Mouse (Mus musculus): Measurements from ENCODE around the gene Isg15. TPM values are rescaled to one million over a fixed set of nuclear protein-coding genes. Genes with fewer than 3 reads are reported as not detected.

Isg15 gene
- polyA plus RNA-seq (2012), result 0.75 and 0.80 TPM in 2 replicates

DNA sequence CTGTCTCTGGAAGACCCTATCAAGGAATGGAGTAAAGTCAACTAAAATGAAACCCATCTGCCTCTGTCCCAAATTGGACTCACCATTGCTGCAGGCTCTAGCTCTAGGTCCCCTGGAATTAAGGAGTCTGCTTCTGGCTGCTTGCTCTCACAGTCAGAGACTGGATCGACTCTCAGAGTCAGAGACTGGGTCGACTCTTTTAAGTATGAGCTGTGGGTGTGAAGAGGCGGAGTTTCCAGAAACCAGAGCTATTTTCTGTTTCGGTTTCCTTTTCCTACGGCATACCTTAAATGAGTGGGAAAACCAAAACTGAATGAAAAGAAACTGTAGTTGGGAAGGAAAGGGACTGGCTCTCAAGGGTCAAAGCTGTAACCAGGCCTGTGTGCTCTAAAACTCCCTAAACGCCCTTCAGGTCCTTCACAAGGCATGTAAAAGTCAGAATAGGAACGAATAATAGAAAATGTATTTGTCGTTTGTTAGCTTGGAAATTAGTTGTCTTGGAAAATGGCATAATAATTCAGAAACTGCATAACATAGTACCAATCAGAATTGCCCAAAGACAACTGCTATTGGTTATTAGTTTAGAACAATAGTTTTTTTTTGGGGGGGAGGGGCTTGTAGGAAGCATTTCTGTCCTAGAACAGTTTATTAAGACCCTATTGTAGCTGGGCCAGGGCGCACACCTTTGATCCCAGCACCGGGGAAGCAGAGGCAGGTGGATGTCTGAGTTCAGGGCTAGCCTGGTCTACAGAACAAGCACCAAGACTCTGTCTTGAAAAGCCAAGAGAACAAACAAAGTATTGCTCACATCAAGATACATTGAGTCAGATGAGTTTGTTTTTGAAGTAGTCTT is at the start of gene Isg15:
TSS of gene Isg15 (minus strand) at position 196 of the 853 bp plus-strand sequence.
- no peaks in the 10 kb centered on the region for H3K36me3 ChIP-seq (ENCODE audit: control insufficient read depth)
- no peak for TF ChIP-seq TAL1 (IDR thresholded peaks at IDR 0.05; ENCODE audit: low read length)
- TF ChIP-seq GATA1 (IDR thresholded peaks at IDR 0.05; ENCODE audit: low read length), result no peak
- peaks cover 10% of the 10 kb centered on the region; the same call in 1 of the 2 replicates for H3K9me3 ChIP-seq (ENCODE audit: control insufficient read depth, low read length)
- peak within 1 kb of the TSS; percentile 44 for H3K4me3 ChIP-seq (replicated peaks)
- peaks cover 74% of the 10 kb centered on the region for H3K27me3 ChIP-seq (ENCODE audit: control insufficient read depth)
- peaks cover 66% of the 10 kb centered on the region for H3K4me1 ChIP-seq (ENCODE audit: control insufficient read depth)

GRCm38 (mm10) chr4:156249567-156249966 is 48.9 kb upstream of the Isg15 start:
- TF ChIP-seq TAL1 (IDR thresholded peaks at IDR 0.05; ENCODE audit: low read length) (no peak), GATA1 (IDR thresholded peaks at IDR 0.05; ENCODE audit: low read length) (no peak)
- peaks cover 4% of the 10 kb centered on the region for H3K27me3 ChIP-seq (ENCODE audit: control insufficient read depth)
- peaks cover 85% of the 10 kb centered on the region for H3K36me3 ChIP-seq (ENCODE audit: control insufficient read depth)
- H3K9me3 ChIP-seq (ENCODE audit: control insufficient read depth, low read length), result no peaks in the 10 kb centered on the region
- no peak overlapping the region for H3K4me3 ChIP-seq (replicated peaks)
- H3K4me1 ChIP-seq (ENCODE audit: control insufficient read depth), result peaks cover 75% of the 10 kb centered on the region

DNA sequence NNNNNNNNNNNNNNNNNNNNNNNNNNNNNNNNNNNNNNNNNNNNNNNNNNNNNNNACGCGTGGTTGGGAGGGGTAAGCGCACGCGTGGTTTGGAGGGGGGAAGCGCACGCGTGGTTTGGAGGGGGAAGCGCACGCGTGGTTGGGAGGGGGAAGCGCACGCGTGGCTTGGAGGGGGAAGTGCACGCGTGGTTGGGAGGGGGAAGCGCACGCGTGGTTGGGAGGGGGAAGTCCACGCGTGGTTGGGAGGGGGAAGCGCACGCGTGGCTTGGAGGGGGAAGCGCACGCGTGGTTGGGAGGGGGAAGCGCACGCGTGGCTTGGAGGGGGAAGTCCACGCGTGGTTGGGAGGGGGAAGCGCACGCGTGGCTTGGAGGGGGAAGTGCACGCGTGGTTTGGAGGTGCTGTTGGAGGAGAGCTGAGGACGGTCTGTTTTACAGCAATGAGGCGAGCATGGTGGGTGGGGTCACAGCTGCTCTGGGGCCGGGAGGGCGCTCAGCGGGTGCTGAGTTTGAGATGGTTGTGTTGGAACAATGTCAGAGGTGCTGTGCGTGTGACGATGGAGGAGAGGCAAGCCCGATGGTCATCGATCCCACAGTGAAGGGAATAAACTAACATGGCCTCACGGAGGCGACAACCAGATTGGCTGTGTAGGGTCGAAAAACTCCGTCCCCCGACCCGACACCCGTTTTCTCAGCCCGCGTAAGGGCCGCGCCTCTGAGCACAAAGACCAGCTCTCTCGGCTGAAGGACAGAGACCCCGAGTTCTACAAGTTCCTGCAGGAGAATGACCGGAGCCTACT is 36.2 kb upstream of the Isg15 start:
- Histone ChIP-seq H3K4me1 (ENCODE audit: control insufficient read depth) (peaks cover 70% of the 10 kb centered on the region), H3K9me3 (ENCODE audit: control insufficient read depth, low read length) (no peaks in the 10 kb centered on the region), H3K36me3 (ENCODE audit: control insufficient read depth) (peaks cover 70% of the 10 kb centered on the region), H3K4me3 (replicated peaks) (peak overlapping the region; percentile 82), H3K27me3 (ENCODE audit: control insufficient read depth) (no peaks in the 10 kb centered on the region)
- no peak for TF ChIP-seq GATA1 (IDR thresholded peaks at IDR 0.05; ENCODE audit: low read length)

GRCm38 (mm10) chr4:156235808-156236533 is 35.4 kb upstream of the Isg15 start, which contains the start of gene Noc2l:
TSS of gene Noc2l (plus strand) at chr4:156236010.
- H3K36me3 ChIP-seq (ENCODE audit: control insufficient read depth), result peaks cover 70% of the 10 kb centered on the region
- H3K27me3 ChIP-seq (ENCODE audit: control insufficient read depth), result no peaks in the 10 kb centered on the region
- H3K4me1 ChIP-seq (ENCODE audit: control insufficient read depth), result peaks cover 63% of the 10 kb centered on the region
- peak within 1 kb of the TSS; percentile 82 for H3K4me3 ChIP-seq (replicated peaks)
- TF ChIP-seq GATA1 (IDR thresholded peaks at IDR 0.05; ENCODE audit: low read length) (no peak), TAL1 (IDR thresholded peaks at IDR 0.05; ENCODE audit: low read length) (no peak)
- H3K9me3 ChIP-seq (ENCODE audit: control insufficient read depth, low read length), result no peaks in the 10 kb centered on the region

DNA sequence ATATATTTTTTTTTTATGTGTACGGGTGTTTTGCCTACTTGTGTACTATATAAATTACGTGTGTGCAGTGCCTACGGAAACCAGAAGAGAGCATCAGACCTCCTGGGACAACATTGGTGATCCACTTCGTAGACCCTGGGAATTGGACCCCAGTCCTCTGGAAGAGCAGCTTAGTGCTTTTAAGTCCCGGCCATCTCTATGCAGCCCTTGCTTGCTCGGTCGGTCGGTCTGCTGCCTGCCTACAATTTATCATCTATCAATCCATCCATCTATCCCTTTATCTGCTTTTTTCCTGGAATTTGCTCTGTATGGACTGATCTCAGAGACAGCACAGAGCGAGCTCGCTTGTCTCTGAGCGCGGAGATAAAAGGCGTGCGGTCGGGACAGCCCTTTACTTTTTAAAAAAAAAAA is 34.7 kb upstream of the Isg15 start:
- Histone ChIP-seq H3K4me3 (replicated peaks) (peak overlapping the region; percentile 82), H3K9me3 (ENCODE audit: control insufficient read depth, low read length) (no peaks in the 10 kb centered on the region), H3K36me3 (ENCODE audit: control insufficient read depth) (peaks cover 70% of the 10 kb centered on the region), H3K4me1 (ENCODE audit: control insufficient read depth) (peaks cover 62% of the 10 kb centered on the region), H3K27me3 (ENCODE audit: control insufficient read depth) (no peaks in the 10 kb centered on the region)
- TF ChIP-seq GATA1 (IDR thresholded peaks at IDR 0.05; ENCODE audit: low read length), result no peak
- no peak for TF ChIP-seq TAL1 (IDR thresholded peaks at IDR 0.05; ENCODE audit: low read length)

DNA sequence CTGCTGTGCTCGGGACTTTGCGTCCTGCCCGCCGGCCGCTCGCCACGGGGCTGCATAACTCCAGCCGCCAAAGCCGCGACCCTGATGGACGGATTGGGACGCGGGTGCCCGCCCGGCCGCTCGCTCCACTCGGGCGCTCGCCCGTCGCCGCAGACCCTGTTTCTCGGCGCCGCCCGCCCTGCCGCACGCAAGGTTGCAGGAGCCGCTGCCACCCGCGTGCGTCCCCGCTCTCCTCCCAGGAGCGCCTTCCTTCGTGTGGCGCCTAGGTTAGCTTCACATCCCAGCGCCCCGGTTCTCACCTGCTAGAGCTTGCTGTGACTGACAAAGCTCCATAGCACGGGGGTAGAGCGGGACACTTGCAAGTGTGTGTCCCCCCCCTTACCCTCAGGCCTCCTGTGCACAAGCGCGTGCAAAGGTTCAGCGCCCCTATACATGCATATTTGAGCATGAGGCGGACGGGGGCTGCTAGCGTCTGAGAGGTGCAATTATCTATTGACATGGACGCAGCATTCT is 34.1 kb upstream of the Isg15 start, which contains the start of gene Plekhn1:
TSS of gene Plekhn1 (minus strand) at position 157 of the 513 bp plus-strand sequence.
- Histone ChIP-seq H3K9me3 (ENCODE audit: control insufficient read depth, low read length) (no peaks in the 10 kb centered on the region), H3K27me3 (ENCODE audit: control insufficient read depth) (no peaks in the 10 kb centered on the region), H3K4me1 (ENCODE audit: control insufficient read depth) (peaks cover 59% of the 10 kb centered on the region), H3K36me3 (ENCODE audit: control insufficient read depth) (peaks cover 70% of the 10 kb centered on the region), H3K4me3 (replicated peaks) (peak within 1 kb of the TSS; percentile 82)
- TF ChIP-seq GATA1 (IDR thresholded peaks at IDR 0.05; ENCODE audit: low read length) (no peak), TAL1 (IDR thresholded peaks at IDR 0.05; ENCODE audit: low read length) (no peak)

DNA sequence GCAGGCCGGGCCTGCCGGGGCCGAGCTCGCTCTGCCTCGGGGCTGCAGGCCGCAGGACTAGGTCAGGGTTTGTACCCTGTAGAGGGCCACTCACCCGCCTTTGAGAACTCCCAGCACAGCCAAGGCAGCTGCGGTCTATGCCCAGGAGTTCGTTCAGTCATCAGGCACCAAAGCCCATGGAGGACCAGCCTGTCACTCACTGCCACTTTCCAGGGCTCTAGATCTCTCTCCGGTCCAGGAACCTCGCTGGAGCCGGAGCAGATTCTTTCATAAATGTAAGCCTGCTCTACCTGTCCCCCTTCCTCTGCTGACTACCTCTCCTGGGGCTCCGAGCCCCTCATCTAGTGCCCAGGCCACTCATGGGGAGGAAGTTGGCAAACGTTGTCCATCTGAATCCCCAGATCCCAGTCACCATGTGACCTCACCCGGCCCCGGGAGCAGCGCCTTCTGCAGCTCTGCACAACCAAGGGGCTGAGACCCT is 33.4 kb upstream of the Isg15 start:
- Histone ChIP-seq H3K4me3 (replicated peaks) (peak overlapping the region; percentile 82), H3K4me1 (ENCODE audit: control insufficient read depth) (peaks cover 54% of the 10 kb centered on the region), H3K27me3 (ENCODE audit: control insufficient read depth) (no peaks in the 10 kb centered on the region), H3K36me3 (ENCODE audit: control insufficient read depth) (peaks cover 70% of the 10 kb centered on the region), H3K9me3 (ENCODE audit: control insufficient read depth, low read length) (no peaks in the 10 kb centered on the region)
- no peak for TF ChIP-seq GATA1 (IDR thresholded peaks at IDR 0.05; ENCODE audit: low read length)
- no peak for TF ChIP-seq TAL1 (IDR thresholded peaks at IDR 0.05; ENCODE audit: low read length)

DNA sequence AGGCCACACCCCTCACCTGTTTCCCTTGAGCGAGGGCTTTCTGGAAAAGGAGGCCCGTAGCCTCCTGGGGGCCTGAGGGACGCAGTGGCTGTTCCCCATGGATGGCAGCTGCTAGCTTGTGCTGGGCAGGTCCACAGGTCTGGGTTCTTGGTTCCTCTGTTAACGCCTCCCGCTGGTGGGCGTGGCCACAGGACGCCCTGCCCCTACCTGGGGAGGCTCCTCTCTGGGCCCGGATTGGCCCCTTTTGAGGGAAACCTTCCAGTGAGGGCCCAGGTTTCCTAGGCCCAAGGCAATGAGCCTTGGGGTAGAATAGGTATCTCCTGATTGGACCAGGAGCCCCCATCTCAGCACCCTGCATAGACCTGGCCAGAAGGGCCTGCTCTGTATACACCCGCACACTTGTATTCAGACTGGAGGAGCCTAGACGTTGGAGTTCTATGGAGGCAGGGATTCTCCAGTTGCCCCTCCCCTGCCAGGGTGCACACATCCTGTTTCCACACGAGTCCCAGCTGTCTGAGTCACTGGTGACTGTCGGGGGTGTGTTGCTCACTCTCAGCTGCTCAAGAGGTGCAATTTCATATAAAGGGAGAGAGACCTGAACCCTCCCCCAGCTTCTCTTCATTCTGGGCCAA is 27.9 kb upstream of the Isg15 start:
- peaks cover 46% of the 10 kb centered on the region for H3K36me3 ChIP-seq (ENCODE audit: control insufficient read depth)
- TF ChIP-seq GATA1 (IDR thresholded peaks at IDR 0.05; ENCODE audit: low read length) (no peak), TAL1 (IDR thresholded peaks at IDR 0.05; ENCODE audit: low read length) (no peak)

More for the DNA sequence above, 27.9 kb upstream of the Isg15 start:
- no peak overlapping the region for H3K4me3 ChIP-seq (replicated peaks)
- H3K27me3 ChIP-seq (ENCODE audit: control insufficient read depth), result no peaks in the 10 kb centered on the region
- no peaks in the 10 kb centered on the region for H3K9me3 ChIP-seq (ENCODE audit: control insufficient read depth, low read length)
- peaks cover 28% of the 10 kb centered on the region for H3K4me1 ChIP-seq (ENCODE audit: control insufficient read depth)

Data from erythroblast, embryonic 14.5 days (primary cell).